Mouse (Mus musculus) heart, adult 2 months (tissue): ENCODE measurements at regions not wholly inside any gene's neighbourhood (a gene's known extent, or its start where the extent isn't known, plus 50 kb on each side); places are given as distances from the start of the nearest gene placed in this dataset.
A peak's percentile ranks its signal among the peaks of the same experiment; 100 is the strongest.

Experiments used
- DNase-seq, 2 experiments: peaks; one replicate each; pipeline ENCODE4 v3.0.0; 2021
- H3K27ac ChIP-seq: fragments of 200-600 bp; 2 replicates; pipeline ENCODE4 v1.8.1; 2022
- H3K27me3 ChIP-seq: fragments of 200-500 bp; 2 replicates; pipeline ENCODE4 v1.6.1; 2012; ENCODE audit warnings: mild to moderate bottlenecking, low read length, inconsistent platforms, mixed read lengths; ENCODE audit not compliant: control insufficient read depth, insufficient read depth
- H3K36me3 ChIP-seq: fragments of 200-500 bp; 2 replicates; pipeline ENCODE4 v1.6.1; 2012; ENCODE audit warnings: low read length, inconsistent platforms; ENCODE audit not compliant: control insufficient read depth, insufficient read depth
- H3K4me1 ChIP-seq: fragments of 200-500 bp; 2 replicates; pipeline ENCODE4 v1.6.1; 2011; ENCODE audit warnings: low read length; ENCODE audit not compliant: control insufficient read depth, insufficient read depth
- H3K4me3 ChIP-seq: fragments of 200-600 bp; 2 replicates; pipeline ENCODE4 v1.8.1; 2022
- H3K79me2 ChIP-seq: fragments of 200-500 bp; replicated peaks from 2 replicates; pipeline ENCODE4 v1.6.1; 2012; ENCODE audit warnings: mild to moderate bottlenecking, inconsistent platforms, low read length, moderate library complexity, mixed read lengths; ENCODE audit not compliant: control insufficient read depth, insufficient read depth
- H3K9ac ChIP-seq: fragments of 200-500 bp; 2 replicates; pipeline ENCODE4 v1.6.1; 2012; ENCODE audit warnings: low read depth, mild to moderate bottlenecking, control low read depth, inconsistent platforms, low read length, mixed read lengths
- CTCF ChIP-seq: fragments of 200-600 bp; IDR thresholded peaks from 2 replicates; pipeline ENCODE4 v1.8.1; 2022; ENCODE audit warnings: antibody characterized with exemption, mild to moderate bottlenecking, moderate library complexity
- EP300 ChIP-seq: fragments of 200-500 bp; IDR thresholded peaks from 2 replicates; pipeline ENCODE4 v1.6.1; 2011; ENCODE audit warnings: low read depth, low read length, control low read depth; ENCODE audit not compliant: insufficient read depth
- POLR2A ChIP-seq: fragments of 200-500 bp; IDR thresholded peaks from 2 replicates; pipeline ENCODE4 v1.6.1; 2011; ENCODE audit warnings: mild to moderate bottlenecking, low read depth, low read length, control low read depth; ENCODE audit not compliant: insufficient read depth
- WGBS: fragments of 180-500 bp; shearing (Covaris S2); methylation state at CpG from one replicate; pipeline ENCODE4 v1.1.7; 2018; 5-methylcytosine and 5-hydroxymethylcytosine counted together
- intact Hi-C: fragments of 180-260 bp; cut with DNase I; formaldehyde crosslinking; loops from one replicate; pipeline ENCODE4 v1.15.1; 2025

GRCm38 (mm10) chr6:93260827-93261226 lies 317.5 kb upstream of the Adamts9 start:
- no peak overlapping the region for H3K27ac ChIP-seq
- no peaks in the 10 kb centered on the region for H3K79me2 ChIP-seq
- intact Hi-C loops, result no loop called here
- peaks cover 3% of the 10 kb centered on the region; the same call in 1 of the 2 replicates for H3K4me1 ChIP-seq
- no peak overlapping the region for H3K9ac ChIP-seq
- no peak for TF ChIP-seq EP300
- TF ChIP-seq POLR2A, result no peak
- TF ChIP-seq CTCF, result no peak
- H3K27me3 ChIP-seq, result no peaks in the 10 kb centered on the region
- H3K36me3 ChIP-seq, result peaks cover 4% of the 10 kb centered on the region; the same call in 1 of the 2 replicates
- H3K4me3 ChIP-seq, result no peak overlapping the region
- DNase-seq, result no peak
- WGBS, result 88% methylated on average over 4 of the region's 4 CpGs

GRCm38 (mm10) chr6:93257130-93257841 lies 314.0 kb upstream of the Adamts9 start:
- intact Hi-C loops, result no loop called here
- Histone ChIP-seq H3K4me1 (peaks cover 3% of the 10 kb centered on the region; the same call in 1 of the 2 replicates), H3K36me3 (peaks cover 4% of the 10 kb centered on the region; the same call in 1 of the 2 replicates), H3K9ac (no peak overlapping the region), H3K27me3 (no peaks in the 10 kb centered on the region), H3K27ac (peak overlapping the region; percentile 63), H3K79me2 (no peaks in the 10 kb centered on the region), H3K4me3 (no peak overlapping the region)
- 31% methylated on average over 5 of the region's 5 CpGs for WGBS
- DNase-seq, result no peak
- TF ChIP-seq CTCF (no peak), POLR2A (no peak), EP300 (no peak)

DNA sequence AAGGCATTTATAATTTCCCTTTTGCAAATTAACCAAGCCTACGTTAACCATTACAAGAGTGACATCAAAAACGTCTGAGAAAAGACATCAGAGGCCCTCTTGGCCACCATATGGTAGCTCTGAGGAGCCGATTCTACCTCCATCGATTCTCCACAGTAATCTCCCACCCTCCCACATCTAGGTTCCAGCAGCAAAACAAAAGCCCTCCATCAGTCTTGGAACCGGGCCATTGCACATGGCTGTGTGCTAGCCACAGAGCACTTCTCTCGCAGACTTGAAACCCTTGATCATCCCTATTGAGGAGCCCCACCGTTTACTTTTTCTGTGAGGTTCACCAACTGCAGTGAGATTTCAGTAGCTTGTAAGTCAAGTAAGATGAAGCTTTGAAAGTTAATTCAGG lies 310.5 kb upstream of the Adamts9 start:
- intact Hi-C loops, result no loop called here
- Histone ChIP-seq H3K9ac (no peak overlapping the region), H3K4me1 (peaks cover 3% of the 10 kb centered on the region; the same call in 1 of the 2 replicates), H3K36me3 (peaks cover 4% of the 10 kb centered on the region; the same call in 1 of the 2 replicates), H3K27me3 (no peaks in the 10 kb centered on the region), H3K79me2 (no peaks in the 10 kb centered on the region), H3K4me3 (no peak overlapping the region), H3K27ac (no peak overlapping the region)
- DNase-seq, result no peak
- TF ChIP-seq EP300 (no peak), POLR2A (no peak), CTCF (no peak)
- WGBS, result 74% methylated on average over 7 of the region's 7 CpGs

DNA sequence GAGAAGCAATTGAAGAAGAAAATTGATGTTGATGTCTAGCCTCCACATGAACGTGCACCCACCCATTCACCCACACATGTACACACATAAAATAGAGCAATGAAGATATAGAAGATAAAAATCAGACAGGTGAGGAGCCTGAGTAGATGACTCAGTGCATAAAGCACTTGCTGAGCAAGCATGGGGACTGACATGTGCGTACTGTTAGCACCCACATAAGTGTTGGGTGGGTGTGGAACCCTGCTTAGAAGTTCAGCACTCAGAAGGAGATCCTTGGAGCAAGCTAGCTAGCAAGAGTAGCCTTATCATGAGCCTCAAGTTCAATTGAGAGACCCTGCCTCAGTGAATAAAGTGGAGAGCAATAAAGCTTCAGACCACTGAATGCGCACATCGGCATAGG lies 305.7 kb upstream of the Adamts9 start:
- H3K79me2 ChIP-seq, result no peaks in the 10 kb centered on the region
- 95% methylated on average over 4 of the region's 4 CpGs for WGBS
- H3K9ac ChIP-seq, result no peak overlapping the region
- H3K36me3 ChIP-seq, result no peaks in the 10 kb centered on the region
- DNase-seq, result no peak
- intact Hi-C loops, result no loop called here
- no peaks in the 10 kb centered on the region for H3K4me1 ChIP-seq
- no peak overlapping the region for H3K27ac ChIP-seq
- H3K4me3 ChIP-seq, result no peak overlapping the region
- no peaks in the 10 kb centered on the region for H3K27me3 ChIP-seq
- TF ChIP-seq EP300, result no peak

DNA sequence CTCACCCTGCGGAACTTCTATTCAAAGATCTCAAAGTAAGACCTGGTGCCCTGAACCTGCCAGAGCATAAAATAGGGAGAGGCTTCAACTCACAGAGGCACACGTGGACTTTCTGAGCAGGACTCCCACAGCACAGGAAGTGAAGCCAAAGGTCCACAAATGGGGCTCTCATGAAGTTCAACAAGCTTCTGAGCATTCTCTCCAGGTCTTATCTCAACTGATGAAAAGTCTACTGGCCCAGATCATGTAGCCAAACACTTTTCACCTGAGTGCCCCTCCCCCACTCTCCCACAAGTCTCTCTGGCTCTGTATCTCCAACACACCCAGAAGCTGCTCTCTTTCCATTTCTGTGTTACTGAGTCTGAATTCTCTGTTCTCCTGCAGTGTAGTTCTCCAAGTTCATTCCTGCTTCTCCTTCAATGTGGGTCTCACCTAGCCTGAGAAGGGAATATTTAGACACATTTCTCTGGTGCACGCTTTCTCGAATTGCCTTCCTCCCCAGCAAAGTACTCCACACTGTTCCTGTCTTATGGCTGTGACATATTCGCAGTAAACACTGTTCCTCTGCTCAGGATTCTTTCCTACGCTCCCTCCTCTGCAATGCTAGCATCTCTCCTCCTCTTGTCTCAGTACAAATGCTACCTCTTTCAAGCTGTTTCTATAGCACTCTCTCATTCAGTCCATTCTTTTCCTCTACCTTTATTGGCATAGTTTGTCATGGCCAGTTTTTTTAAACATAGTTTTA lies 303.4 kb upstream of the Adamts9 start:
- H3K9ac ChIP-seq, result no peak overlapping the region
- H3K4me1 ChIP-seq, result no peaks in the 10 kb centered on the region
- no peak for DNase-seq
- no peak overlapping the region for H3K4me3 ChIP-seq
- intact Hi-C loops, result no loop called here
- 80% methylated on average over 6 of the region's 6 CpGs for WGBS
- H3K79me2 ChIP-seq, result no peaks in the 10 kb centered on the region
- no peaks in the 10 kb centered on the region for H3K36me3 ChIP-seq
- H3K27me3 ChIP-seq, result no peaks in the 10 kb centered on the region
- no peak for TF ChIP-seq POLR2A
- no peak for TF ChIP-seq EP300
- no peak for TF ChIP-seq CTCF
- H3K27ac ChIP-seq, result no peak overlapping the region

DNA sequence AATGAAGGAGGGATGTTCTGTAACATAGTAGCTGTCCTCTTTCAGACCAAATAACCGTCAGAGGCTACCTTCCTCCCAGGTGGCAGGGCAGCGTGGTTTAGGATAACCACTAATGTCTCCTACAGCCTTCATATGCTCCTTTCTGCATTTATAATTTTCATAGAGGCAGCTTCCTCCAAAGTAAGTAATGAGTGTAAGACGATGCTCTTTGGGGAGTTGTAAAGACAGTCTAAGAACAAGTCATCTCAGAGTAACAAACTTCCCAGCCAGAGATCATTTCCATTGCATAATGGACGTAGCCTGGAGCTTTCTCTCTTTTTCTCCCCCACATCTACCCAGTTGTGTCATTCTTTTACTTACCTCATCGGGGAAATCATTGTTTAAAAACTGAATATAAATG lies 292.3 kb upstream of the Adamts9 start:
- H3K79me2 ChIP-seq, result no peaks in the 10 kb centered on the region
- H3K4me1 ChIP-seq, result peaks cover 6% of the 10 kb centered on the region
- intact Hi-C loops, result no loop called here
- no peak overlapping the region for H3K27ac ChIP-seq
- TF ChIP-seq POLR2A (no peak), CTCF (no peak), EP300 (no peak)
- no peak overlapping the region for H3K9ac ChIP-seq
- WGBS, result 58% methylated on average over 5 of the region's 5 CpGs
- H3K36me3 ChIP-seq, result peaks cover 8% of the 10 kb centered on the region
- no peak for DNase-seq
- no peak overlapping the region for H3K4me3 ChIP-seq
- no peaks in the 10 kb centered on the region for H3K27me3 ChIP-seq
